Mouse (Mus musculus): ENCODE data around the gene Rwdd1. TPM values are rescaled to one million over a fixed set of nuclear protein-coding genes. Genes with fewer than 3 reads are reported as not detected.

Gene Rwdd1
- total RNA-seq, 2 experiments from 2014 or later, result 93.2 to 93.4 TPM

Other genes starting within 250 kb of the Rwdd1 start
- gene Sult3a2, start 232.9 kb downstream of the Rwdd1 start, total RNA-seq (2021), result not detected
- not detected for gene Sult3a1, start 161.9 kb downstream of the Rwdd1 start, total RNA-seq (2021)
- gene Rsph4a, start 114.5 kb downstream of the Rwdd1 start, total RNA-seq (2021), result under 1 TPM; 0.09 to 0.27 TPM
- gene Zup1, start 68.4 kb downstream of the Rwdd1 start, total RNA-seq (2021), result 10 to 100 TPM; 13.5 to 19.7 TPM
- gene Trappc3l, start 18.0 kb upstream of the Rwdd1 start, total RNA-seq (2021), result not detected
- gene Calhm4, start 24.7 kb upstream of the Rwdd1 start, total RNA-seq (2021), result not detected
- gene Calhm5, start 76.9 kb upstream of the Rwdd1 start, total RNA-seq (2021), result under 1 TPM; 0.27 to 0.39 TPM
- 1 to 10 TPM; 1.4 to 2.5 TPM for gene Calhm6, start 108.4 kb upstream of the Rwdd1 start, total RNA-seq (2021)
- gene Dse, start 188.1 kb upstream of the Rwdd1 start, total RNA-seq (2021), result 10 to 100 TPM; 13.1 to 13.9 TPM

All from adrenal gland, postnatal 10 days (tissue).